Mouse (Mus musculus) small intestine, adult 2 months (tissue): ENCODE data around the gene Sfn.

Source experiments
- CTCF ChIP-seq: fragments of 200-500 bp; IDR thresholded peaks from 2 replicates; pipeline ENCODE4 v1.5.1; 2012; ENCODE audit warnings: low read depth, mild to moderate bottlenecking, control low read depth, inconsistent platforms, low read length, moderate library complexity, mixed read lengths; ENCODE audit not compliant: insufficient replicate concordance, insufficient read length; ENCODE audit errors: extremely low read depth
- POLR2A ChIP-seq: fragments of 200-500 bp; IDR thresholded peaks from 2 replicates; pipeline ENCODE4 v1.6.1; 2012; ENCODE audit warnings: low read depth, mild to moderate bottlenecking, control low read depth, inconsistent platforms, low read length, moderate library complexity

GRCm38 (mm10) chr4:133617936-133618335 is 16.0 kb upstream of the Sfn start:
- no peak for TF ChIP-seq CTCF
- no peak for TF ChIP-seq POLR2A
